18 mouse cellular contexts compared by ENCODE assay signal in genomic region chr9:34732507-34732906, GRCm38 (mm10).
DNase-seq lines count a peak whose midpoint lies in the region; ATAC-seq and TF ChIP-seq lines count a peak whose summit lies in the region.
"Had no signal": no experiment of that assay in that cellular context is flagged by ENCODE, and none has a peak within 500 bp of the region (broad histone marks: within the 10 kb centered on the region; RNA-seq: fewer than 3 reads in every experiment).

No protein-coding gene starts in this region.

- TF ChIP-seq POLR2A in cerebellum, adult 2 months (IDR thresholded peaks at IDR 0.05; ENCODE audit: borderline replicate concordance, insufficient read depth, low read length): no peak

- peaks cover 10% of the 10 kb centered on the region for H3K4me1 ChIP-seq in cerebellum, adult 2 months (ENCODE audit: control insufficient read depth, insufficient read depth, low read length)
- peaks cover 8% of the 10 kb centered on the region; the same call in 1 of the 2 replicates for H3K4me1 ChIP-seq in hindbrain, embryonic 14.5 days (replicated peaks; ENCODE audit: control insufficient read depth, insufficient read depth, low read length)
- H3K4me1 ChIP-seq in hindbrain, embryonic 16.5 days (ENCODE audit: control insufficient read depth, insufficient read depth, low read depth, low read length): peaks cover 3% of the 10 kb centered on the region; the same call in 1 of the 2 replicates
- H3K4me1 ChIP-seq: embryonic facial prominence, embryonic 15.5 days had no signal

- H3K4me3 ChIP-seq in cerebellum, adult 2 months (replicated peaks; ENCODE audit: insufficient read depth, low read depth, low read length): no peak overlapping the region
- no peak overlapping the region for H3K4me3 ChIP-seq in hindbrain, embryonic 14.5 days (replicated peaks; ENCODE audit: low read length)
- no peak overlapping the region for H3K4me3 ChIP-seq in hindbrain, embryonic 16.5 days (ENCODE audit: low read length)
- H3K4me3 ChIP-seq: embryonic facial prominence, embryonic 15.5 days; heart, adult 2 months; heart, embryonic 12.5 days; hindbrain, embryonic 12.5 days had no signal

- WGBS in cerebellum, adult 2 months: 18% methylated on average over 6 of the region's 6 CpGs
- WGBS in hindbrain, embryonic 14.5 days: 47% methylated on average over 6 of the region's 6 CpGs
- 24% methylated on average over 6 of the region's 6 CpGs for WGBS in hindbrain, embryonic 16.5 days

- DNase-seq in cerebellum, postnatal 10 days: peak; percentile 28 to 30
- no peak for DNase-seq in cerebellum, adult 2 months
- DNase-seq in frontal cortex, postnatal 10 days (ENCODE audit: low spot score in 2 of 2): no peak
- DNase-seq in hindbrain, embryonic 14.5 days (ENCODE audit: low spot score): no peak
- DNase-seq: adrenal gland, postnatal 10 days; cerebellum, adult 18-20 months; cerebellum, postnatal 14 days; embryo, embryonic 11 days; gastrocnemius, postnatal 14 days; kidney, adult 8-10 months had no signal

- TF ChIP-seq CTCF in cerebellum, adult 2 months (IDR thresholded peaks at IDR 0.05; ENCODE audit: borderline replicate concordance, insufficient read depth, low read depth, low read length): no peak

- H3K36me3 ChIP-seq in hindbrain, embryonic 14.5 days (replicated peaks; ENCODE audit: control insufficient read depth, insufficient read depth): no peaks in the 10 kb centered on the region
- H3K36me3 ChIP-seq in hindbrain, embryonic 16.5 days (ENCODE audit: control insufficient read depth, insufficient read depth, low read length): no peaks in the 10 kb centered on the region
- H3K36me3 ChIP-seq: embryonic facial prominence, embryonic 15.5 days; heart, embryonic 12.5 days; hindbrain, embryonic 12.5 days had no signal

- H3K27ac ChIP-seq in cerebellum, adult 2 months (ENCODE audit: insufficient read depth, low read length): no peak overlapping the region
- no peak overlapping the region for H3K27ac ChIP-seq in hindbrain, embryonic 14.5 days
- H3K27ac ChIP-seq in hindbrain, embryonic 16.5 days (ENCODE audit: low read depth, low read length): no peak overlapping the region
- H3K27ac ChIP-seq: embryonic facial prominence, embryonic 15.5 days; heart, adult 2 months; hindbrain, embryonic 12.5 days had no signal

- H3K4me2 ChIP-seq in hindbrain, embryonic 14.5 days (replicated peaks): no peak overlapping the region
- no peak overlapping the region for H3K4me2 ChIP-seq in hindbrain, embryonic 16.5 days (ENCODE audit: low read length)
- H3K4me2 ChIP-seq: embryonic facial prominence, embryonic 15.5 days; heart, embryonic 12.5 days; hindbrain, embryonic 12.5 days had no signal

- ATAC-seq in frontal cortex, adult (ENCODE audit: low TSS enrichment): peak; percentile 14
- ATAC-seq in hindbrain, embryonic 14.5 days (ENCODE audit: low FRiP score): 0 out of 2 replicates have a peak, but pooled peaks have one; percentile 14
- ATAC-seq in hindbrain, embryonic 16.5 days: no peak
- ATAC-seq in erythroblast, adult 5-6 weeks (replicated peaks; ENCODE audit: low FRiP score, poor library complexity, severe bottlenecking): no peak
- ATAC-seq: intestine, postnatal 0 days had no signal

- H3K27me3 ChIP-seq in cerebellum, adult 2 months (ENCODE audit: control insufficient read depth, insufficient read depth, low read length): no peaks in the 10 kb centered on the region
- no peaks in the 10 kb centered on the region for H3K27me3 ChIP-seq in hindbrain, embryonic 14.5 days (ENCODE audit: control insufficient read depth, insufficient read depth, low read length)
- H3K27me3 ChIP-seq in hindbrain, embryonic 16.5 days (replicated peaks; ENCODE audit: control insufficient read depth, insufficient read depth, low read length): no peaks in the 10 kb centered on the region
- H3K27me3 ChIP-seq: embryonic facial prominence, embryonic 15.5 days; heart, embryonic 12.5 days; hindbrain, embryonic 12.5 days had no signal

- H3K9me3 ChIP-seq in hindbrain, embryonic 14.5 days (ENCODE audit: control insufficient read depth, low read length): no peaks in the 10 kb centered on the region
- H3K9me3 ChIP-seq in hindbrain, embryonic 16.5 days (ENCODE audit: control insufficient read depth, low read length): no peaks in the 10 kb centered on the region
- H3K9me3 ChIP-seq: embryonic facial prominence, embryonic 15.5 days; heart, embryonic 12.5 days; hindbrain, embryonic 12.5 days had no signal

- no peak overlapping the region for H3K9ac ChIP-seq in hindbrain, embryonic 14.5 days
- no peak overlapping the region for H3K9ac ChIP-seq in hindbrain, embryonic 16.5 days (ENCODE audit: low read depth, low read length)
- H3K9ac ChIP-seq: embryonic facial prominence, embryonic 15.5 days; heart, embryonic 12.5 days; hindbrain, embryonic 12.5 days had no signal

Comparison
In these comparisons a context has a peak if more than half of its experiments do, and no peak if none do; other contexts are left out.
1. DNase-seq: peak in cerebellum, postnatal 10 days (2 of 2); none in cerebellum, adult 2 months (0 of 2), frontal cortex, postnatal 10 days (0 of 2) and hindbrain, embryonic 14.5 days (single experiment).
2. ATAC-seq: peak in frontal cortex, adult (single experiment) and hindbrain, embryonic 14.5 days (single experiment); none in hindbrain, embryonic 16.5 days (single experiment) and erythroblast, adult 5-6 weeks (single experiment).